Mouse (Mus musculus): ENCODE data around the gene Senp3.
A peak's percentile ranks its signal among the peaks of the same experiment; 100 is the strongest.
"Not testable (repeated sequence)": the region's sequence is repeated elsewhere in the genome, so short reads cannot be mapped to it uniquely, and the experiment has no call there.

Senp3 gene

GRCm38 (mm10) chr11:69653399-69653798 is 28.5 kb downstream of the Senp3 start:
- DNase-seq = no peak

GRCm38 (mm10) chr11:69645860-69646259 is 36.0 kb downstream of the Senp3 start:
- no peak for DNase-seq

- DNase-seq = no peak
Measured at GRCm38 (mm10) chr11:69635471-69635870, 46.4 kb downstream of the Senp3 start.

- no peak for DNase-seq
Measured at GRCm38 (mm10) chr11:69633128-69633866, 48.6 kb downstream of the Senp3 start.

GRCm38 (mm10) chr11:69632284-69633089 is 49.4 kb downstream of the Senp3 start, which contains the start of gene Fxr2:
Fxr2 (plus strand) TSS chr11:69632990.
- peak; percentile 100 for DNase-seq

DNA sequence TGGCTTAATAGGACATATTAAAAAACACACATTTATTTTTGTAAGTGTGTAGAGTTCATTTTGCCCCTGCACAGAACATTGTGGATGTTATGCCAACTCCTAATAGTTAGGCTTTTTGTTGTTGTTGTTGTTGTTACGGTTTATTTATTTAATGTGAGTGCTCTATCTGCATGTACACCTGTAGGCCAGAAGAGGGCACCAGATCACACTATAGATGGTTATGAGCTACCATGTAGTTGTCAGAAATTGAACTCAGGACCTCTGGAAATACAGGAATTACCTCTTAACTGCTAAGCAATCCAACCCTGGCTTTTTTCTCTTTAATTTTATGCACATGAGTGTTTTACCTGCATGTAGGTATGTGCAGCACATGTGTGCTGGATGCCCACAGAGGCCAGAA is 52.1 kb downstream of the Senp3 start:
- DNase-seq = no peak

- DNase-seq = peak; percentile 89 to 93
Measured at GRCm38 (mm10) chr11:69628286-69628685, 53.6 kb downstream of the Senp3 start.

- not testable (repeated sequence) for DNase-seq
Measured at GRCm38 (mm10) chr11:69624339-69624738, 57.5 kb downstream of the Senp3 start.
